Mouse (Mus musculus): ENCODE measurements at regions not wholly inside any gene's neighbourhood (a gene's known extent, or its start where the extent isn't known, plus 50 kb on each side); places are given as distances from the start of the nearest gene placed in this dataset.

DNA sequence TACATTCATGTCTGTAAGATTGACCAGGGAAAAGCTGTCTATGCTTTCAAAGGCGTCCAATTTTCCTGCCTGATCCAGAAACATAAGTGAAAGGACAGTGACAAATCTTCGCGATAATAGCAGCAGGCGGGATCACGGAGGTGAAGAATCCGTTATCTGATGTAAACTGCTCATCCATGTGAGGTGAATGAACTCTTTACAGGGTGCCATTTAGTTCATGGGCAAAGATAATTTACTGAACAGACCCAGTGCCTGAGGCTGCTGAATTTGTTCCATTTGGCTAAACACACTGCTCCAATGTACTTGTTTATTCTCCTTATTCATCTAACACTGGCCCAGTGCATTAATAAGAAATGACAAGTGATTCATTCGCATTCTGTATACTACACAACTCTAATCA is 3534.3 kb upstream of the Lrrc6 start:
- peak in 1 of 2 experiments; percentile 18 for DNase-seq (ENCODE audit: inconsistent age in 2 of 2, low spot score in 1 of 2)

DNA sequence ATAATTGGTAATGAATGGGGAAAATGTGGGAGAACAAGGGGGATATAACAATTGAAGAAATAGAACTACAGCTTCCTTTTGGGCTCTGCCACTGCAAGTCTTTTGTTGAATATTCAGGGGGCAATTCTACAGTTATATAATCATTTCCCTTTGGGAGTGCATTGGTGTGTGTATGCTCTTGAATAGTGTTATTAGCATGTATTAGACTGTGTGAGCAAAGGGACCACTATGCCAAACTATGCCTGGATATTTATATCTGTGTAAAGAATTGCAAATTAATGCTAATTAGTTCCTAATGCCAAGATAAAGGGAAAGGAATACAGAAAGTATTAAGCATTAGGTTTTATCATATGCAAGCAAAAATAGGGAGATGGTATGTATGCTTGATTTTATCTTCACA is 3528.8 kb upstream of the Lrrc6 start:
- DNase-seq (ENCODE audit: inconsistent age in 2 of 2, low spot score in 1 of 2) = no peak

DNA sequence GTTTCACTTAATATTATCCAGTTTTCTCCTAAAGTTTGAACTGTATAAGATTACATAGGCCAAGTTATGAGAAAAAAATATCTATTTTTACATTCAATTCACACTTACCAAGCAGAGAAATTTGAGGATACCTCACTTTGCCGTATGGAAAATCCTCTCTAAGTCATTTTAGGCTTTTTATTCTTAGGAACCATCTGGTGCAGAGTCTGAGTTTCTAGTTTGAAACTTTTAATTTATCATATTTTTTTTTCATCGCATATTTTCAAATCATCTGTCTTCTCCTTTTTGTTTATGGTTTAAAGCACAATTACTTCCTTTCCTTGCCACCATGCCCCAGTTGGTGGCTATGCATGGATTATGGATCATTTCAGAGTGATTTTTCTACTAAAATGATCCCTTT is 3512.1 kb upstream of the Lrrc6 start:
- DNase-seq (ENCODE audit: inconsistent age in 2 of 2, low spot score in 1 of 2) = no peak
